8 mouse cellular contexts compared by ENCODE assay signal in genomic region chr10:67998116-67998635, GRCm38 (mm10). TPM values are rescaled to one million over a fixed set of nuclear protein-coding genes. Genes with fewer than 3 reads are reported as not detected.
DNase-seq lines count a peak whose midpoint lies in the region; ATAC-seq lines count a peak whose summit lies in the region.

No protein-coding gene starts in this region.

- 0 out of 2 replicates have a peak, but pooled peaks cover 3% of the 10 kb centered on the region for H3K4me1 ChIP-seq in intestine, embryonic 14.5 days (replicated peaks; ENCODE audit: control insufficient read depth, insufficient read depth, low read length)
- 0 out of 2 replicates have a peak, but pooled peaks cover 6% of the 10 kb centered on the region for H3K4me1 ChIP-seq in intestine, embryonic 16.5 days (ENCODE audit: control insufficient read depth, insufficient read depth, low read length)
- 0 out of 2 replicates have a peak, but pooled peaks cover 2% of the 10 kb centered on the region for H3K4me1 ChIP-seq in forebrain, embryonic 11.5 days (replicated peaks; ENCODE audit: control insufficient read depth, insufficient read depth, low read length)
- H3K4me1 ChIP-seq in hindbrain, embryonic 10.5 days (replicated peaks), result no peaks in the 10 kb centered on the region
- H3K4me1 ChIP-seq in limb, embryonic 10.5 days, result 0 out of 2 replicates have a peak, but pooled peaks cover 5% of the 10 kb centered on the region
- H3K4me1 ChIP-seq in midbrain, embryonic 13.5 days (replicated peaks), result peaks cover 3% of the 10 kb centered on the region; the same call in 1 of the 2 replicates

- ATAC-seq in intestine, embryonic 14.5 days (replicated peaks; ENCODE audit: low FRiP score, low TSS enrichment, low read depth), result no peak
- no peak for ATAC-seq in intestine, embryonic 16.5 days
- 0 out of 2 replicates have a peak, but pooled peaks have one; percentile 56 for ATAC-seq in forebrain, embryonic 11.5 days (replicated peaks; ENCODE audit: low FRiP score)
- peak; percentile 85 for ATAC-seq in midbrain, embryonic 13.5 days

- H3K4me3 ChIP-seq in intestine, embryonic 14.5 days (ENCODE audit: low read depth, low read length), result no peak overlapping the region
- H3K4me3 ChIP-seq in intestine, embryonic 16.5 days (ENCODE audit: low read length), result no peak overlapping the region
- no peak overlapping the region for H3K4me3 ChIP-seq in forebrain, embryonic 11.5 days (ENCODE audit: low read depth, low read length)
- no peak overlapping the region for H3K4me3 ChIP-seq in hindbrain, embryonic 10.5 days
- H3K4me3 ChIP-seq in limb, embryonic 10.5 days, result no peak overlapping the region
- H3K4me3 ChIP-seq in midbrain, embryonic 13.5 days (replicated peaks), result no peak overlapping the region

- H3K9ac ChIP-seq in intestine, embryonic 14.5 days (ENCODE audit: low read length), result no peak overlapping the region
- H3K9ac ChIP-seq in intestine, embryonic 16.5 days (ENCODE audit: low read depth, low read length), result no peak overlapping the region
- H3K9ac ChIP-seq in forebrain, embryonic 11.5 days (ENCODE audit: low read length), result no peak overlapping the region
- no peak overlapping the region for H3K9ac ChIP-seq in midbrain, embryonic 13.5 days (replicated peaks)

- peak; percentile 72 for DNase-seq in intestine, embryonic 14.5 days (ENCODE audit: low spot score)
- DNase-seq in adrenal gland, adult 2 months, result peak; percentile 51
- DNase-seq in forebrain, embryonic 11.5 days (ENCODE audit: low spot score), result peak; percentile 87
- peak; percentile 78 for DNase-seq in hindbrain, embryonic 10.5 days (ENCODE audit: low spot score)
- DNase-seq in limb, embryonic 10.5 days (ENCODE audit: low spot score), result peak; percentile 86
- peak; percentile 63 for DNase-seq in splenic B cell, adult 2 months (ENCODE audit: low read depth, low spot score)

- no peaks in the 10 kb centered on the region for H3K36me3 ChIP-seq in intestine, embryonic 14.5 days (ENCODE audit: control insufficient read depth, insufficient read depth, low read length)
- no peaks in the 10 kb centered on the region for H3K36me3 ChIP-seq in intestine, embryonic 16.5 days (ENCODE audit: control insufficient read depth, insufficient read depth, low read length)
- H3K36me3 ChIP-seq in forebrain, embryonic 11.5 days (ENCODE audit: control insufficient read depth, insufficient read depth, low read length), result peaks cover 3% of the 10 kb centered on the region; the same call in 1 of the 2 replicates
- peaks cover 42% of the 10 kb centered on the region for H3K36me3 ChIP-seq in hindbrain, embryonic 10.5 days
- H3K36me3 ChIP-seq in limb, embryonic 10.5 days, result peaks cover 9% of the 10 kb centered on the region
- H3K36me3 ChIP-seq in midbrain, embryonic 13.5 days, result no peaks in the 10 kb centered on the region; the same call in 1 of the 2 replicates
- H3K36me3 ChIP-seq in splenic B cell, adult 2 months (ENCODE audit: control insufficient read depth, insufficient read depth, low read length, poor library complexity, severe bottlenecking), result no peaks in the 10 kb centered on the region

- no peak overlapping the region for H3K4me2 ChIP-seq in intestine, embryonic 14.5 days (ENCODE audit: low read length)
- no peak overlapping the region for H3K4me2 ChIP-seq in intestine, embryonic 16.5 days (ENCODE audit: low read depth, low read length)
- no peak overlapping the region for H3K4me2 ChIP-seq in forebrain, embryonic 11.5 days (ENCODE audit: low read depth, low read length, severe bottlenecking)
- H3K4me2 ChIP-seq in midbrain, embryonic 13.5 days (replicated peaks), result 0 out of 2 replicates have a peak overlapping the region, but pooled peaks have one; percentile 14

- 39% methylated on average over 13 of the region's 13 CpGs for WGBS in intestine, embryonic 14.5 days
- 43% methylated on average over 13 of the region's 13 CpGs for WGBS in intestine, embryonic 16.5 days
- WGBS in forebrain, embryonic 11.5 days, result 45% methylated on average over 13 of the region's 13 CpGs
- 38% methylated on average over 13 of the region's 13 CpGs for WGBS in hindbrain, embryonic 10.5 days
- WGBS in limb, embryonic 10.5 days, result 38% methylated on average over 13 of the region's 13 CpGs
- WGBS in midbrain, embryonic 13.5 days, result 35% methylated on average over 13 of the region's 13 CpGs

- H3K27ac ChIP-seq in intestine, embryonic 14.5 days (ENCODE audit: low read depth), result no peak overlapping the region
- H3K27ac ChIP-seq in intestine, embryonic 16.5 days (ENCODE audit: low read length), result no peak overlapping the region
- no peak overlapping the region for H3K27ac ChIP-seq in forebrain, embryonic 11.5 days (ENCODE audit: low read depth, low read length)
- peak overlapping the region; percentile 26; the same call in 1 of the 2 replicates for H3K27ac ChIP-seq in hindbrain, embryonic 10.5 days
- no peak overlapping the region for H3K27ac ChIP-seq in limb, embryonic 10.5 days
- H3K27ac ChIP-seq in midbrain, embryonic 13.5 days, result no peak overlapping the region

- no peaks in the 10 kb centered on the region for H3K9me3 ChIP-seq in intestine, embryonic 14.5 days (ENCODE audit: control insufficient read depth, low read length)
- H3K9me3 ChIP-seq in intestine, embryonic 16.5 days (ENCODE audit: control insufficient read depth, low read length), result no peaks in the 10 kb centered on the region
- H3K9me3 ChIP-seq in forebrain, embryonic 11.5 days (ENCODE audit: control insufficient read depth, low read length), result no peaks in the 10 kb centered on the region
- H3K9me3 ChIP-seq in hindbrain, embryonic 10.5 days, result no peaks in the 10 kb centered on the region
- H3K9me3 ChIP-seq in limb, embryonic 10.5 days (replicated peaks), result no peaks in the 10 kb centered on the region
- no peaks in the 10 kb centered on the region for H3K9me3 ChIP-seq in midbrain, embryonic 13.5 days

- H3K27me3 ChIP-seq in intestine, embryonic 14.5 days (replicated peaks; ENCODE audit: control insufficient read depth, insufficient read depth, low read length), result no peaks in the 10 kb centered on the region
- H3K27me3 ChIP-seq in intestine, embryonic 16.5 days (replicated peaks; ENCODE audit: control insufficient read depth, insufficient read depth, low read length), result no peaks in the 10 kb centered on the region
- H3K27me3 ChIP-seq in forebrain, embryonic 11.5 days (ENCODE audit: control insufficient read depth, insufficient read depth, low read length), result no peaks in the 10 kb centered on the region
- H3K27me3 ChIP-seq in hindbrain, embryonic 10.5 days (ENCODE audit: insufficient read depth, poor library complexity, severe bottlenecking), result no peaks in the 10 kb centered on the region
- no peaks in the 10 kb centered on the region for H3K27me3 ChIP-seq in limb, embryonic 10.5 days (ENCODE audit: low read depth, poor library complexity, severe bottlenecking)
- no peaks in the 10 kb centered on the region for H3K27me3 ChIP-seq in midbrain, embryonic 13.5 days
- H3K27me3 ChIP-seq in splenic B cell, adult 2 months (ENCODE audit: control insufficient read depth, insufficient read depth, low read length, poor library complexity, severe bottlenecking), result no peaks in the 10 kb centered on the region

RNA-seq across cellular contexts. Expression of gene Rtkn2, which starts 18.8 kb away (rescaled TPM):
- 6.6 and 8.7 TPM in 2 replicates for polyA plus RNA-seq in intestine, embryonic 14.5 days (2014; fragmentation: Nextera tagmentation; extraction: Ambion mirVana)
- 4.1 and 5.0 TPM in 2 replicates for polyA plus RNA-seq in intestine, embryonic 16.5 days (2015; fragmentation: Nextera tagmentation; extraction: Ambion mirVana)
- total RNA-seq in adrenal gland, adult 2 months (2021), result under 1 TPM; 0.14 to 0.26 TPM
- not detected in 2 replicates for polyA plus RNA-seq in adrenal gland, adult 2 months (2012; rRNA removed)
- polyA plus RNA-seq in forebrain, embryonic 11.5 days (2014; fragmentation: Nextera tagmentation; extraction: Ambion mirVana), result 28.5 and 30.4 TPM in 2 replicates
- 18.9 and 20.3 TPM in 2 replicates for polyA plus RNA-seq in hindbrain, embryonic 10.5 days (2016; fragmentation: Nextera tagmentation; extraction: Ambion mirVana)
- polyA plus RNA-seq in limb, embryonic 10.5 days (2016; fragmentation: Nextera tagmentation; extraction: Ambion mirVana), result 9.3 and 11.8 TPM in 2 replicates
- polyA plus RNA-seq in midbrain, embryonic 13.5 days (2015; fragmentation: Nextera tagmentation; extraction: Ambion mirVana), result 8.9 and 12.3 TPM in 2 replicates

Comparison
In these comparisons a context has a peak if more than half of its experiments do, and no peak if none do; other contexts are left out.
1. ATAC-seq: peak in forebrain, embryonic 11.5 days (single experiment) and midbrain, embryonic 13.5 days (single experiment); none in intestine, embryonic 14.5 days (single experiment) and intestine, embryonic 16.5 days (single experiment).
2. Peak in every context shown above with its lines, with median percentiles within 50 percentile points of each other: DNase-seq.